Mouse (Mus musculus): ENCODE measurements around the gene Lta. TPM values are rescaled to one million over a fixed set of nuclear protein-coding genes. Genes with fewer than 3 reads are reported as not detected.

The Lta gene
- total RNA-seq, 2 experiments from 2014 or later: 0.17 TPM; not detected in 1

GRCm38 (mm10) chr17:35189186-35189585, 16.0 kb downstream of the Lta start:
- intact Hi-C loops (cut with DNase I): no loop called here
- DNase-seq: no peak

- DNase-seq: no peak
Observed at GRCm38 (mm10) chr17:35187959-35188610, 17.1 kb downstream of the Lta start, which contains the start of gene Lst1. Lst1 (minus strand) TSS chr17:35188439.

GRCm38 (mm10) chr17:35187345-35187744, 17.8 kb downstream of the Lta start:
- intact Hi-C loops (cut with DNase I): no loop called here
- no peak for DNase-seq

More at GRCm38 (mm10) chr17:35187959-35188610, 17.1 kb downstream of the Lta start, which contains the start of gene Lst1:
- intact Hi-C loops (cut with DNase I): no loop called here

- peak in 1 of 2 experiments; percentile 50 for DNase-seq
- intact Hi-C loops (cut with DNase I): no loop called here
Observed at GRCm38 (mm10) chr17:35186681-35187080, 18.5 kb downstream of the Lta start.

DNA sequence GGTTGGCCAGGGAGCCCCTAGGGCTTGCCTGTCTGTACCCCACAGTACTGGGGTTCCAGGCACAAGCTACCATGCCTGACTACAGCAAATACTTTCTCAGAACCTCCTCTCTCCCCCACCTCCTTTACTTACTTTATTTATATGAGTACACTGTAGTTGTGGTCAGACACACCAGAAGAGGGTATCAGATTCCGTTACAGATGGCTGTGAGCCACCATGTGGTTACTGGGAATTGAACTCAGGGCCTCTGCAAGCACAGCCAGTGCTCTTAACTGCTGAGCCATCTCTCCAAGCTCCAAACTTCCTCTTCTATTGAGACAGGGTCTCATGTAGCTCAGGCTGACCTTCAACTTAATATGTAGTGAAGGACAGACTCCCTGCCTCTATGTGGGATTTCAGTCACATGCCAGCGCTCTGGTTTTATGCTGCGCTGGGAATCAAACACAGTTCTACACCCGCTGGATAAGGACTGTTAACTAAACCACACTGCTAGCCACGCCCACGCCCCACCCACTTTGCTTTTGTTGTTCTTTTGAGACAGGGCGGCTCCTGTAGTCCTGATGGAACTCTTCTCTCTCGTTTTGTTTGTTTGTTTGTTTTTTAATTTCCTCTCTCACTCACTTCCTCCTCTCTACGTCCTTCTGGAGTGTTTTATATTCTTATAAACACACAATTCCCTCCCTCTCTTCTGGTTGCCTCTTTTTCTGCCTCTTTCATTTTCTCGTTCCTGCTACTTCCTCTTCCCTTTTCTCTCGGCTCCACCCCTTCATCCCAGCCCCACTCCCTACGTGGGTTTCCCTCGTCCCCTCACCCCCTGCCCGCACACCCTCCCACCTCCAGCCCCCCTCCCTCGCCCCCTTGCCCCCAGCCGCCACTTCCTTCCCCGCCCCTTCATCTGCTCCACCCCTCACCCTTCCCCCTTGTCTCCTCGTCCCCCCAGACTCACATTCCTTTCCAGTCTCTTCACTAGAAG, 19.2 kb downstream of the Lta start:
- intact Hi-C loops (cut with DNase I): no loop called here
- peak; percentile 72 to 83 for DNase-seq

GRCm38 (mm10) chr17:35180093-35180492, 25.1 kb downstream of the Lta start:
- intact Hi-C loops (cut with DNase I): no loop called here
- no peak for DNase-seq

DNA sequence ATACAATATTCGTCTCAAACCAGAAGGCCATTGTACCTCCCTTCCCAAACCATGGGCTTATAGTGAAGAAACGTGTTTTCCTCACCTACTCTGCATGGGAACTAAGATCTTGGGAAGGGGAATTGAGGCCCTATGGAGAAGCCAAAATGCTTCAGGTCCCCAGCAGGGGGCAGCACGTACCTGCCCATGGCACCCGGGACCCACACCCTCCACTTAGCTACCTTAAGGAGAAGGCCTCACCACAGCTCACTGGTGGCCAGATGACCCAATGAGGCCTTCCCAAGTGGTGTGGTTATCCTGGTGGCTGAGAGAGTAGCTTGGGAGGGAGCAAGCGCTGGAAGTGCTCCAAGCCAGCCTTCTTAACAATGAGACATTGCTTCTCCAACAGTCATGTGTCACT, 26.6 kb downstream of the Lta start:
- DNase-seq: peak; percentile 77 to 83
- intact Hi-C loops (cut with DNase I): loop anchor here (1.0 to 2.0 kb wide), 3 partner anchors 16 to 58 kb away; partner anchors contain the start of gene Ltb

DNA sequence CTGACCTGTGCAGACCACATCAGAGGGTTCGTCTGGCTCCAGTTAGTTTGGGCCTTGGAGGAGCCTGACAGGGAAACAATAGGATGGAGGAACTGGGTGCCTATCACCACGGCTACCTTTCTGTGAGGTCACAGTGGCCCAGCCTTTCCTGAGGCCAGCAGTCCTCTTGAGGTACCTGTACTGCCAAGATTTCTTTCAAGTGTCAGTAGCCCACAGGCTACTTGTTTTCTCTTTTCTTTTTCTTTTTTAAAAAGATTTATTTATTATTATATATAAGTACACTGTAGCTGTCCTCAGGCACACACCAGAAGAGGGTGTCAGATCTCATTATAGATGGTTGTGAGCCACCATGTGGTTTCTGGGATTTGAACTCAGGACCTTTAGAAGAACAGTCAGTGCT, 29.2 kb downstream of the Lta start, which contains the start of gene Aif1:
Gene Aif1 (minus strand): TSS at position 101 of the 400 bp plus-strand sequence.
- intact Hi-C loops (cut with DNase I): no loop called here

DNA sequence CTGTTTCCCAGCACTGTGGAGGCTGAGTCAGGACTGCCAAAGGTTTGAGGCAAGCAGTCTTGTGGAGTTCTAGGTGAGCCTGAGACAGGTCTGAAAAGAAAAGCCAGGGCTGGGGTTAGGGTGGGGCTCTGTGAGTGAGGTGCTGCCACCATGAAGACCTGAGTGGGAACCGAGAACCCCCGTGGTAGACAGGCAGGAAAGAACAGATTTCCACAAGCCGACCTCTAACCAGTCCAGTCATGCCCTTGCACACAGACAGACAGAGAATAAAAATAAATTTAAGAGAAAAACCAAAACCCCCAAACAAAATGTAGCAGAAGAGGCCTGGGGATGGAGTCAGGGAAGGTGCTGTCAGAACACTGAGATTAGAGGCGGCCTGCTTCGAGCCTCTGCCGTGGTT, 29.8 kb downstream of the Lta start:
- intact Hi-C loops (cut with DNase I): no loop called here
- no peak for DNase-seq

More for the DNA sequence above, 29.2 kb downstream of the Lta start, which contains the start of gene Aif1:
- no peak for DNase-seq

DNA sequence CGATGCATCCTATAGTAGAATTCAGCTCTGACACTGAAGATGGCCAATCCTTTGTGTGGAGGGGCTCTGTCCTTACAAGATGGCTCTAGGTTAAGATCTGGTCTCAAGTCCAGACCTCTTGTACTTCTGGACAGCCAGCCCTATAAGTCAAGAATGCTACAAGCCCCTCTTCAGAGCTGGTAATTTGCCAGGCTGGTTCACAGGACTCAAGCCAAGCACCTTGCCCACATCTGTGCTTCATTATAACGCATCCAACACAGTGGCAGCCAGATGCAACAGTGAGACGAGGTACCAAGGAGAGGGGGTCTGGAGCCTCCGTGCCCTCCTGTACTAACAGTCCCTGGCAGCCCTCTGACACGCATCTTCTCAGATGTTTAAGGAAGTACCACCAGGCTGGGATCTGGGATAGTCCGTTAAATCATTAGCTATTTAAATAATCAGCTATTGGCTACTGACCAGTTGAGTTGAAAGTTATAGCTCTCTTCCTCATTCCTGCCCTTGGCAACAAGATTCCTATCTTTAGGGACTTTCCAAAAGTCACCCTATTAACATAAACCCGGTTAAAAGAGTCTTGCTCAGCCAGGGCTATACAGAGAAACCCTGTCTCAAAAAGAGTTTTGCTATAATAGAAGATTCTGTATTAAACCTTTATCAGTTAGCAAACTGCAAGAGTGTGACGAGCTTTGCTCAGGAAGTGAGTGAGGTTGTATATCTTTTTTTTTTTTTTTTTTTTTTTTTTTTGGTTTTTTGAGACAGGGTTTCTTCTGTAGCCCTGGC, 30.8 kb downstream of the Lta start:
- DNase-seq: no peak
- intact Hi-C loops (cut with DNase I): no loop called here

GRCm38 (mm10) chr17:35173329-35173728, 31.8 kb downstream of the Lta start:
- intact Hi-C loops (cut with DNase I): no loop called here
- DNase-seq: no peak

DNA sequence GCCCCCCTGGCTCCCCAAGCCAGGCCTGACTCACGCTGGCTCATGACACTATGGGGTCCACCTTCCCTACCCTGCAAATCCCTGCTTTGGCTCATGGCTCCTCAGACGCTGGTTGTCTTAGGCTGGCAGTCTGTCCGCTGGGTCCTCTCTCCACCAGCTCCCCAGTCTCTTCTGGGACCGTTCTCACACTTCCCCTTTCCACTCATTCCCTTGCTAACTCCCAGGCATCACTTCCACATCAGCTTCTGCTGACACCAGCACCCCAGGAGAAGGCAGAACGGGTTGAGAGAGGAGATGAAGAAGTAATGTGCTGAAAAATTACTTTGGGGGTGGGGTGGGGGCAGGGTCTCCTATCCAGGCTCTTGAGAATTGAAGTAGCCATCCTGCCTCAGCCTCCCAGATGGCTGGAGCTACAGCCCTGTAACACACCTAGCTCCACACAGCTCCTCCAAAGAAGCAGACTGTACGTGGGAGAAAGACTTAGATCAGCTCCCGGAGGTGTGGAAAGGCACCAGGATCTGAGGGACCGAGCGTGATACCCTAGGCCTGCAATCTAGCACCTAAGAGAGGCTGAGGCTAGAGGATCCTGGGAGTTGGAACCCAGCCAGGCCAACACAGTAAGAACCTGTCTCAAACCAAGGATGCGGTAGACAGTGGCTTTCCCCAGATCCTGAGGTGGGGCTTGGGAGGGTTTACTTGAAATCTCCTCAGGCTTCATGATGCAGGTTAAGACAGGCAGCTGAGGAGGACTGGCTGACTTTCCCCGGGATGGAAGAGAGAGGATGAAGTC, 32.5 kb downstream of the Lta start:
- intact Hi-C loops (cut with DNase I): no loop called here
- DNase-seq: no peak

DNA sequence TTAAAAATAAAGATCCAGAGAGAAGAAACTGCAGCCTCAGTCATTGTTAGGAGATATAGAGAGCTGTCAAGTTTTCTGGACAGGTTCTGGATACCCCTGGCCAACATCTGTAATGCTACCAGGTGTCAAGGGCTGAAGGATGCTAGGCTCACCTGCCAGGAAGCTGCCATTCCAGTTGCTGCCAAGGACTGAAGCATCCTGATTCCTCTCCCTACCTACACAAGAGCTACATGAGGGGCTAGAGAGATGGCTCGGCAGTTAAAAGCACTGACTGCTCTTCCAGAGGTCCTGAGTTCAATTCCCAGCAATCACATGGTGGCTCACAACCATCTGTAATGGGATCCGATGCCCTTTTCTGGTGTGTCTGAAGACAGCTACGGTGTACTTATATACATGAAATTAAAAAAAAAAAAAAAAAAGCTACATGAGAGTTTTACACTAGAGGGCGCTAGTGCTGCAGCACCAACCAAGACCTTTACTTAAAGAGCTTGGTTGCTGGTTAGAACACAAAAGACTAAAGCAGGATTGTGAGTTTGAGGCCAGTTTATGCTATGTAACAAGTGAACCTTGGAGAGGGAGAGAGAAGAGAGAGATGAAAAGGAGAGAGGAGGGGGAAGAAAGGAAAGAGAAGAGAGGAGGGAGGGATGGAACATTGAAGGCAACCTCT, 36.5 kb downstream of the Lta start:
- no peak for DNase-seq
- intact Hi-C loops (cut with DNase I): no loop called here

GRCm38 (mm10) chr17:35167794-35168193, 37.4 kb downstream of the Lta start:
- DNase-seq: no peak
- intact Hi-C loops (cut with DNase I): loop anchor here (2.0 kb wide), 1 partner anchor 65 kb away; the partner anchor contains the start of gene Atp6v1g2

DNA sequence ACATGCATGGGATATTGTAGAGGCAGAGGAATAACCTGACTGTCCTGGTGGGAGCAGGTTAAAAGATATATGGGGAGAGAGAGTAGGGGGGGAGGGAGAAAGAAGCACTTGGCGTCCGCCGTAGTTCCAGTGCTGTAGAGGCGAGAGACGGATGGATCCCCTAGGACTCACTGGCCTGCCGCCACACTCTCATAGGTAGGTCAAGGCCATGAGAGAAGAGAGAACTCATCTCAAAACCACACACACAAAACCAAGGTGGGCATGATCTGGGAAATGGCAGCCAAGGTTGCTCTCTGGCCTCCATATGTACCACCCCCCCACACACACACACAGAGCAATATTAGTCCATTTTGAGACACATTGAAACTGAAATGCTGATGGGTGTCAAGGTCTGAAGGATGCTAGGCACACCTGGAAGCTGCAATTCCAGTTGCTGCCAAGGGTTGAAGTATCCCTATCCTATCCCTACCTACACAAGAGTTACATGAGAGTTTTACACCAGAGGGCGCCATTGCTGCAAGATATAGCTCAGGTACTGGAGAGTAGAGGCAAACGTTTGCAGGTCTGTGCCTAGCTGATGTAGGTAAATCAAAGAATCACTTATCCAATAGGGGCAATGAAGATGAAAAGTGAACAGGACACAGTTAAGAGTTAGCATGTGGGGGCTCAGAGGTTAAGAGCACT, 38.7 kb downstream of the Lta start:
- intact Hi-C loops (cut with DNase I): loop anchor here (2.0 kb wide), 1 partner anchor 66 kb away; the partner anchor contains the start of gene Atp6v1g2
- peak; percentile 55 to 69 for DNase-seq

DNA sequence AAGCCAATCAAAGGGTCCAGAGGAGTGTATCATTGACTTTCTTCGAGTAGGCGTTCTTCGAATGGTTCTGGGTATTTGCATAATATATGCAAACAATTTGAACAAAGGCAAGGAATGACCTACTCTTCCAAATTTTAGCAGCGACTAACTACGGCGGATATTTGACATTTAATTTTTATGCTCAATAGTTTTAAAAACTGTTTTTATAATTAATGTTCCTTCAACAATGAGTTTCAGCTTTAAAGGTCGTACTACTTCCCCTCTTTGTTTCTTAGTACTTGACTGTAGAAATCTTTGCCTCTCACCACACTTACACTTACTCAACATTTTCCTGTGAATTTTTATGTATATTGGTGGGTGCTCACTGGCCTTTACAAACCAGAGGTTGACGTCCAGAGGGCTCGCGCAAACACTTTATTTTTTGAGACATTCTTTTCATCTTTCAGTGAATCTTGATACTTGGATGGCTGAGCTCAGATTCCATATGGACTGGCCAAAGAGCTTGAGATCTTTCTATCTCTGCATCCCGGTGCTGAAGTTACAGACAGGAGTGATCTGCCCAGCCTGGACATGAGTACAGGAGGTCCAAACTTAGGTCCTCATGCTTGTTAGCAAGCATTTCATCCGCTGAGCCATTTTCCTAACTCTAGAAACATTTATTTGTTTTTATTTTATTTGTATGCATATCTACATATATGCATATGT, 39.5 kb downstream of the Lta start:
- intact Hi-C loops (cut with DNase I): loop anchor here (2.0 kb wide), 1 partner anchor 67 kb away; the partner anchor contains the start of gene Atp6v1g2
- no peak for DNase-seq

GRCm38 (mm10) chr17:35164568-35165450, 40.3 kb downstream of the Lta start, which contains the start of gene Prrc2a:
Prrc2a (minus strand) TSS chr17:35164897.
- peak; percentile 99 for DNase-seq
- intact Hi-C loops (cut with DNase I): loop anchor here (5.0 kb wide), 1 partner anchor 38 kb away; the partner anchor contains the start of gene D17H6S53E
